Mouse (Mus musculus) inflammation-experienced regulatory T-cells, adult 6 months (primary cell): ENCODE results near the gene Lrrtm4. TPM values are rescaled to one million over a fixed set of nuclear protein-coding genes. Genes with fewer than 3 reads are reported as not detected.

ENCODE experiments used
- ATAC-seq: one replicate; pipeline ENCODE4 v1.8.0; 2017
- polyA plus RNA-seq, 3 experiments: library from polyadenylated mRNA; unstranded; fragments of 100-300 nt; shearing (Covaris generic); gene quantifications; one replicate each; pipeline ENCODE4 v1.2.1; 2017

Gene Lrrtm4
- not detected for polyA plus RNA-seq

DNA sequence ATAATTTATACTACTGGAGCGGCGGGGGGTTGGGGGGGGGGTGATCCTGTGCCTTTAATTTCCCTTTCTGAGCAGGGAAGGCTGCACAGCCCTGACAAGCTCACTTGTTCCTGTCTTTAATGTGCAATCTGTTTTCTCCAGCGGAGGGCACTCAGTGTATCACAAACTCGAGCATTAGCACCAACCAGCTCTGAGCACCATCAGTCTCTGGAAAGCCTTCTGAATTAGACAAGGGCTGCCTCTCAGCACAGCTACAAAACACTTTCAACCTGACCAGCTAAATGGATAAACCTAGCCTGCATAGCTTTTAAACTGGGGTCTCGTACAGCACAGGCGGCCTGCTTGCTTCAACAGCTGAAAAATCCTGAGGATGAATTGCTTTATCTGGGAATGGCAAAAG, at the start of gene Lrrtm4:
Gene Lrrtm4, plus strand, starts transcription at position 113 of the 400 bp plus-strand sequence.
- ATAC-seq = no peak

DNA sequence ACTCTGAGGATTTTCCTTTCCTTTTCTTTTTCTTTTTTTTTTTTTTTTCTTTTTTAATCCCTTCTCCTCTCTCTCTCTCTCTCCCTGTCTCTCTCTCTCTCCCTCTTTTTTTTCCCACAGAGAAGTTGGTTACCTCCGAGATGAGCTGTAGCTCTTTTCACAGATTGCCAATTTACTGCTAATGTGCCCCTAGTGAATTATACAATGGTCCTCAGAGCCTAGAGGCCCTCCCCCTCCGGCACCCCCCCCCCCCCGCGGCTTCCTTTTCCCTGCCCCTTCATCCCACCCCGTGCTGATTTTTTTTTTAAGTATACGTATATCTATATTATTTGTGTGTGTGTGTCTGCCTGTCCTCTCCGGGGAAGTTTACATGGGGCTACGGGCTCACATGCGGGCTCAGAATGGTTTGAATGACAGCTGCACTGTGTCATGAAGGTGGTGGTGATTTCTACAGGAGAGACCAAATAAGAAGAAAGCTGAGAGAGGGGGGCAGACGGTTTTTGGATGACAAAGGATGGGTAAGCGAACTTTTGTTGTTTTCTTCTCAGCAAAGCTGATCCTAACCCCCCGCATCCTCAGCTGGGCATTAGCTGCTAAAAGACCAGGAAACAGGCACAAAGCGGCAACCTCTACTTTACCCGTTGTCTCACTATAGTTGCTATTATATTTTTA, 648 bp downstream of the Lrrtm4 start:
- ATAC-seq = no peak

DNA sequence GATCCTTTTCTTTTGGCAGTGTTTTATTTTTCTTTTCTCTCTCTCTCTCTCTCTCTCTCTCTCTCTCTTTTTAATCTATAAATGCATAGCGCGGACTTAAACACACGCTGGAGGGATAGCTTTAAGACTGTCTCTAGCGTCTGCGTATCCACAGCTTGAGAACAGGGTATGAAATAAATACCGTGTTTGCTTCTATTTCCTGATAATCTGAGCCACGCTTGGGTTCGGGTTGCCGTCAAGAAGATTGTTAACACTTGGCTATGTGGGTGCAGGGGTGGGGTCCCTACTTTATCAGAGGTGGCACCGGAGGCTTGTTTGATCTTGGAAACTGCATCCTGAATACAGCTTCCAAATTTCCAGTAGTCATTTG, 1.2 kb downstream of the Lrrtm4 start:
- no peak for ATAC-seq

DNA sequence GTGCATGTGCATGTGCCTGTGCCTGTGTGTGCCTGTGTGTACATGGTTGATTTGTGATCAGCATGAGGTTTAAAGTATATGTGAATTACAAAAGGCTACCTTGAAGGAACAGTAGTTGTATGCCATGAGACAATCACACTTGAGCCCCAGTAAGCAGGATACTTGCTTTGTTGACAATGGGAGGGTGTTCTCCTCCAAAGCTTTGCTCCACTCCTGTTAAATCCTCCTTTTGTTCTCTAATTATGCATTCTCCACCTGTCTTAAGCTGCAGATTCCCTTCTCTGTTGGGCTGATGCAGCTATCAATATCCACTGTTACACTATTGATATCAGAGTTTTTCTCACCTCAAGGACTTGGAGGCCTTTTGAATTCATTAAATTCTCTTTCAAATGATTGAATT, 38.2 kb downstream of the Lrrtm4 start:
- no peak for ATAC-seq

DNA sequence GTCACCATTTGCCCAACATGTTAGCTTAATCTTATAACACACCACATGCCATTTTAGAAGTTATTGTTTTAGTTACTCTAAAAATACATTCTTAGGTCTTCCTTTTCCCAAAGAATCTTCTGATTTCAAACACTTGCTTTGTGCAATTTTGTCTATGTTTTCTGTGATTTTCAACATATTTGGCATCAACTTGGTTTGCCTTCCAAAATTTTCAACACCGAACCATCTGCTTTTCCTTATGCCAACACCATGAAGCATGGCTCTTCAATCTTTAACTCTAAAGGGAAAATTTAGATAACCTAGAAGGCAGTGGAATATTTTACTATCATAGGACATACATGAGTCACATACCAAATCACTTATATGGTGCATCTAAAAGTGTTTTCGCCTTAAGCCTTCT, 59.3 kb downstream of the Lrrtm4 start:
- no peak for ATAC-seq

DNA sequence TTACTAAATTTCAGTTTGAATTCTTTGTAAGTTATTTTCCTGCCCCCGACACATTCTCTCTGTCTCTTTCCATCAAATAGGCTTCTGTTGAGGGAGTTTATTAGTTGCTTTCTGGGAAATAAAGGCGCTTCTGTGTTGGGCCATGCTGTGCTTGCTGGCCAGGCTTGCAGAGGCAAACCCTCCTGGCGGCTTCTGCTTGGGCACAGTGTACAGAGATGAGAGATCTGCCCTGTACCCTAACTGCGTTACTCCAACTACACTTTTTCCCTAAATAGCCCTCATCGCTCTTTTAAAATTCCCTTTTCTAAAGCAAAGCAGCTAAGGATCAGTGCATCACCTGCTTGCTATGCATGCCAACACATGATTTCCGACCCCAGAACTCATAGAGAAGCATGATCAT, 60.6 kb downstream of the Lrrtm4 start:
- ATAC-seq = no peak

DNA sequence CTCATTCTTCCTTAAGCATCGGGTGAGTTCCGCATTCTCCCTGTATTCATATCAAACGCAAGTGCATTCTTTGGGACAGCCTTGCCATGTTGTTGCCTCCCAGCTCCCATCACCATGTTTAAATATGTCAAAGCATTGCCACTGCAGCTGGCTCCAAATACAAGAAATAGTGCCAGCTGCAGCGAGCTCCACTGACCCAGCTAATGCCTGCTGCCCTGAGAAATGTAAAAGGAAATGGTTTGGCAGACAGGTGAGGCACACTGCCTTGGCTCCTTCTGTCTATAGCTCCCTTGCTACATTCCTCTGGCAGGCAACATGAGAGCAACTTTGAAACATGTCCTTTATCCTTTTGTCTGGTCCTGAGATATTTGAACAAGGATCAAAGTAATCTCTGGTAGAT, 76.2 kb downstream of the Lrrtm4 start:
- no peak for ATAC-seq

DNA sequence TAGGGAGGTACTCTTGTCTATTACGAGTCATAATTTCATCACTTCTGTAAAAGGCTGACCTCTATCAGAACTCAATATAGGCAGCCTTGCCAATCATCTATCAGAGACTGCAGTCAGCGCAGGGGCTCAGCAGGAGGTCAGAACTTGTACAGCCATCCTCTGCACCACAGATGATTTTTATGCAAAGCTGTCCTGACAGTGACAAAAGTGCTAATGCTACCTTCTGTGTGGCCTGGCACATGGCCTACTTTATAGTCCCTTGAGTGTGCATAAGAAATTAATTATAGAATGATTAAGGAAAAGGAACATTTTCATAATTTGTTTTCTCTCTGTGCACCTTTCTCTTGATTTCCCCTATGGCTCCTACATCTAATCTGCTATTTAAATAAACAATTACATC, 86.7 kb downstream of the Lrrtm4 start:
- ATAC-seq = no peak

DNA sequence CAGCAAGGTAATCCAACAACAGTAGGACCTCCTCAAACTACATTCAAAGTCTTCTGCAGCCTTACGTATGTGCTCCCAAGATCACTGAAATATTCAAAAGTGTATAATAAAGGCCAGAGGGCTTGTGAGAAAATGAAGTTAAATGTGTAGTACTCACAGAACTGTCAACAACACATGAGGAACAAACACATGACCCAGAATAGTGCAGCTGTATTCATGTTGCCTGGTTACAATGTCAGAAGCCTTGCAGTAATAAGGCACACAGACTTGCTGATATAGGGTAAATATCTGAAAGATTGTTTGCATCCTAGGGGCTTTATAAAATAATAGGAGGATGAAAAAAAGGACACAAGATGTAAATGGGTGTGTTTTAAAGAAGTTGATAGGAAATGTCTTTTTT, 87.2 kb downstream of the Lrrtm4 start:
- ATAC-seq = no peak

DNA sequence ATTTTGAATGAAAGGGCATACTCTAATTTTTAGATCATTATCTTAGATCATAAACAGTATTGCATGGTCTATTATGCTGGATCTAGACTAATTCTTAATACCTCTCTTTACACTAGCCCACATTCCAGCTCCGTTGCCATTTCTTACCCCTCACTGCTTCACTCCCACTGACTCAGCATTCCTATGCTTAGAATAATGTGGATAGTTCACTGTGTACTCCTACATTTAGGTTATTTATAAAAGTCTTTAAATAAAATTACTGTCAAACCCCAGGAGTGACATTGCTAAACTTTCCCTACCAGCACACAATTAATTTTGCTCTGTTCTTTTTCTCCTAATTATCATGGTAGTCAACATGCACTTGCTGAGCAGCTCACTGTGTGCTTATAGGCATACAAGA, 107.7 kb downstream of the Lrrtm4 start:
- ATAC-seq = no peak

DNA sequence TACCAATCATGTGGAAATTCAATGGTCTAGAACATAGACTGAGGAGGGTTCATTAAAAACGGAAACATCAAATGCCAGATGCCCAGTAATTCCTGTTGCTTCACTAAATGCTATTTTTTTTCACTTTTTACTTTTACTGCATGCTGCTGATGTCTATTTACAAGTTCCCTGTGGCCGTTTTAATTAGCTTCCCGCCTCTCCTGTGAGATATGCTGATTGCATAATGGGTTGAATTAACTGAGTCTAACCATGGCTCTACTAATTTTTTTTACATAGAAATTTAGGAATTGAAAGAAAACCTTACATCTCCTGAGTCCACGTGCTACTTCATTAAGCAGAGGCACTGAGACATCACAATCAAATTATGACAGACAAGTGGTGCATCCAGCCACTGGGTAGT, 143.9 kb downstream of the Lrrtm4 start:
- no peak for ATAC-seq

DNA sequence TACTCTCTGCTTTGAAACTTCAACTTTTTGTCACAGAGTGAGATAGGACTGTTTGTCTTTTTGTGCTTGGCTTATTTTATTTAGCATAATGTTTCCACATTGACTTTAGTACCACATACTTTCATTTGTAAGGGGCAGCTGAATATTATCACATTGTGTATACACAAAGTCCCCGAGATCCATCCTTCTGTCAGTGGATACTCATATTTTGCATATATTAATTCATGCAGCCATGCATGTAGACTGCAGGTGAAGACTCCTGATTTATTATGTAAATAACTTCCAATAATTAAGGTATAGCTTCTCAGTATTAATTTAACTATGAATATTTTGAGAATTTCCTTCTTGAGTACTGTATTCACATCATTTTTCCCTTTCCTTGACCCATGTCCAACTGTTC, 163.2 kb downstream of the Lrrtm4 start:
- ATAC-seq = no peak

DNA sequence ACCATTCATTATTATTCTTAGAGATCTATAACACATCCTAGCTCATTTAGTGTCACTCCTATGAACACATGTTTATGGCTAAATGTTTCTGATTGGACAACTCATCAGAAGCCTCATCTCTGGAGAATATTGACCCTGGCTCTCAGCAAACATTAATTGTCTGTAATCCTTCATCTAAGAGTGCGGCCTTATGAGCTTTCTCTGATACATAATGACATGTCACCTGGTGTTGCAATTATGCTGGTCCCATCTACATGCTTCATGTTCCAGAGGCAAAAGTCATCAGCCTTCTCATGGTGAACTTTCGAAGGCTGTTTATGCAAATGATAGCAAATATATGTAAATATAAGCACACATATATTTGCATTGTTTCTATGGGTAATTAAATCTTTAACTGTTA, 163.7 kb downstream of the Lrrtm4 start:
- no peak for ATAC-seq

DNA sequence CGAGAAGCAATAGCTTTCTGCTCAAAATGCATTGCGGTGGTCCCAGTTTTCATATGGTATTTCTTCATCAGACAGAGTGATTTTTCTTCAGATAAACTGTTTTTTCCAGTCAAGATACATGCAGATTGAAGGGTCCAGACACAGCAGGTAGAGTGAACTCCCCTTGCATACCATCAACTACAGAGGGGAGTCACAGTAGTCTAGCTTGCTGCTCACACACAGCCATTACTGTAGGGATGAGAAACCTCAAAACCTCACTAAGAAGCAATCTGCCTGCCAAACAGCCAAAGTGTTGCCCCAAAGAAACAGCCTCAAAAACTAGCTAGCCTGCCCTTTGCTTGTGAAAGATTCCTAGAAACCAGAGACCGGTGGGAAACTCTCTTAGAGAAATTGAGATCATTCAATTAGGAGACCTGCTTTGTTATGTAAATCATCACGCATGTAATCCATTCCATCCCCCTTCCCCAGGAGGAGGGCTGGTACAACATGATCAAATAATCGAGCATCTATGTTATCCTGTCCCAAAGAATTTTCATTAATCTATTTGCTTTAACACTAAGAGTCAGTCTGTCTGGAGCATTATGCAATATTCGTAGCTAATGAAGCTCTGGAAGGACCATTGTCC, 166.9 kb downstream of the Lrrtm4 start:
- ATAC-seq = no peak

DNA sequence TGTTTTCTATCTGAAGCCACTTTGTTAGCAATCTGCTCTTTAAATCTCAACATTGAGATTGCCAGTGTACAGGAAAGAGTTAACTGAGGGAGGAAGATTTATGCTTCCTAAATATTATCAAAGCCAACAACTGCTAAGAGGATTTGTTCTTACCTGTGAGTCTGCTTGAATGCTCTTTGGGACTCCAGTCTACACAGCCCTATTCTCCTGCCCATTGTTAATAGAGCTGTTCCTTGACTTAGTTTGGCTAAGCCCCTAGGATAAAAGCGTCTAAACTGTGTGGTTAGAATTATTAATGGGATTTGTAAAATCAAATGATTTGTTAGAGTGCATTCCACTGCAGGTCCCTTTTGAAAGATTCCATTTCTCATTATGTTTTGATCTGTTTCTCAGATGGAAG, 168.1 kb downstream of the Lrrtm4 start:
- ATAC-seq = no peak

DNA sequence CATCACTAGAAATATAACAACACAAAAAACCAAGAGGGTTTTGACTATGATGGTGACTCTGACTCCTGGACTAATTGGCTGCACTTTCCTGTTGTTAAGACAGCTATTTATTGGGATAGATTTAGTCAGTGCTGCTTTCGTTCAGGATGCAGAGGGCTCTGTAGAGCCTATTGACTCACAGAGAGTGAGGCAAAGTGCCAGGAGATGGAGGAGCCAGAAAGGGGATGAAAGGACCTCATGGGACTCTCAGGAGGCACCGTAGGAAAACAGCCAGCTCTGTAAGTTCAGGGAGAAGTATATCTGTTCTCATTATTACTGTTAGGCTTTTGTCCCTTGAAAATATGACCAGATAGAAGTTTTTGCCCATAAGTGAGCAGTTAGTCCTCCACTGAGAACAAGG, 190.8 kb downstream of the Lrrtm4 start:
- ATAC-seq = no peak

DNA sequence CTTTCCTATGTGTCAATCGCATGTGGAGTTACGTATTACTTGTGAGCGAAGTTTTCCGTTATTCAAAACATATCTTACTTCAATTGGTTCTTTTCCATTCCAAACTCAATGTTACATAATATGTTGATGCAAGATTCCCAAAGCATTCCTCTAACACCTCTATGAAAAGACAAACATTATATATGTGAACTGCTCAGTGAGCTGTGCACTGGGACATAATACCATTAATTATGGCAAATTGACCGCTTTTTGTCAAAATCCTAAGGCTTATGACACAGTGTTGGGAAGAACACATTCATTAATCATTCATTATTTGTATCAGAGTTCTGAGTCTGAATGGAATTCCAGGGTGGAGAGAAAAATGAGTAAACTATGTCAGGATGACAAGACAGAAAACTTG, 191.6 kb downstream of the Lrrtm4 start:
- no peak for ATAC-seq

DNA sequence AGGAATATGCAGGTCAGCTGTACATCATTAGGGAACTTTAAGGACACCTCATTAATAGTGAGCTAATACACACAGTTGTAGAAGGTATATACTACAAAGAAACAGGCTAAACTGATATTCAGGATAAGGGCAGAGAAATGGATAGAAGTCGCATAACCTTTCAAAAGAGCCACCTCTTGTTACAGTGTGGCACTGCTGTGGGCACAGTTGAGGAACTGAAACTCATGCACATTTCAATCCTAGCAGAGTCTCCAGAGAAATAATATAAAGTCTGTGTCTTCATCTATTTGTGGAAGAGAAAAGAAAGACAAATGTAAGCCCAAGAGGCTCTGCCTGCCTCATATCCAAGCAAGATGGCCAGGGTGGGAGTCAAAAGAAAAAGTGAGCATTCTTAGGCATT, 242.9 kb downstream of the Lrrtm4 start:
- no peak for ATAC-seq

DNA sequence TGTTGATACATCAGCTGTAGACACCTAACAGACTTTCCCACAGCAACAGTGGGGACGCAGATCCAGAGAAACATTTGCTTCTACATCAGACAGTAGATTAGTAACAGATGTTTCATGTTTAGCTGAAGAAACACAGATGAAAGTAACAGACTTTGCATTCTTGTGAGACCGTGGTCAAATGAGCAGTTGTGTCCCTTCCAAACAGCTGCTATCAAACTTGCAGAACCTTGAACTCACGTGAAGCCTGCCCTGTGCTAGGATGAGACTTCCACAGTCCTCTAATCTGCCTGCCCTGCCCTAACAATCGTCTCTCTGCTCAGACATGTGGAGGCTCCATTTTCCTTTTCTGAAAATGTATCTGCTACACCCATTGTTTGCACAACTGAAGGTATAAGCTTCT, 245.3 kb downstream of the Lrrtm4 start:
- no peak for ATAC-seq

DNA sequence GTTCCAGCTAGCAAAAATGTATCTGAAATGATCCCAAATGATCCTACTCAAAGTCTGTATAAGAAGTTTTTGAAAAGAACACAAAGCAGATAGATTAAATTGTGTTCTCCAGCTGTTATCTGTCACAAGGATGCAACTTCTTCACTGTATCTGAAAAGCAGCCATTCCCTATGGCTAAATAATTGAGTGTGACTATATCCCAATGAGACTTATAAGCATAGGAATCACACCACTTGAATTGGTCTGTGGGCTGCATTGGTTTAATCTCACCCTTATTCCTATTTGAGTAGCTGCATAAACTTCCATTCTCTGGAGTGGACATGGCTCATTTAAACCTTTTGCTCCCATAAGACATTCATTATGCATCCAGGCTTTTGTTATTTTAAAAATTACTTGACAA, 245.9 kb downstream of the Lrrtm4 start:
- ATAC-seq = no peak

DNA sequence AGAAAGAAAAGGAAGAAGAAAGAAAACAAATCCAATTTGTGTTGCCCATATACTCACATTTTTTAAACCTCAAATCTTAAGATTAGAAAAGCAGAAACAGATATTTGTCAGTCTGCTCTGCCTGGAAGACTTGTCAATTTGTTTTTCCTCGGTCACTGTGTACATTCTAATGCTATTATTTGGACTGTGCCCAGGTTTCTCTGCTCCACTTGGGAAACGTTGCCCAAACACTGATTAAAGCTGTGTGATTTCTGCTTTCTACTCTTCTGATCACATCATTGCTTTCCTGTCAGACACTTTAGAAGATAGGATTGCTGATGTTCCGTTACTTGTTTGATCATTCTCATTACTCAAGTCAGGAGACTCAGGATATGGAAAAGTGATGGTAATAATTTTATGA, 247.1 kb downstream of the Lrrtm4 start:
- no peak for ATAC-seq

DNA sequence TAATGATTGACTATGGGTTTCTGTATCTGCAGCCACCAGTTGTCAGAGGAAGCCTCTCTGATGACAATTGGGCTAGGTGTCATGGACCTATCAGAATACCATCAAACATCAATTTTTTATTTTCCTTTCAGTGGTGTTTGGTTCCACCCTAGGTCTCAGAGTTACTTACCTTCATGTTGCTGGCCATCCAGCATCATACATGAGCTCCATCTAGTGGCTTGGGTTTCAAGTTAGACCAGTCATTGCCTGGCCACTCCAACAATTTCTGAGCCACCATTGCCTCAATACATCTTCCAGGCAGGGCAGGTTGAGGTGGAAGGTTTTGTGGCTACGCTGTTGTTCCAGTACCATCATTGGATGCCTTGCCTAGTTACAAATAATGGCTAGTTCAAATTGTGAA, 268.3 kb downstream of the Lrrtm4 start:
- ATAC-seq = no peak

DNA sequence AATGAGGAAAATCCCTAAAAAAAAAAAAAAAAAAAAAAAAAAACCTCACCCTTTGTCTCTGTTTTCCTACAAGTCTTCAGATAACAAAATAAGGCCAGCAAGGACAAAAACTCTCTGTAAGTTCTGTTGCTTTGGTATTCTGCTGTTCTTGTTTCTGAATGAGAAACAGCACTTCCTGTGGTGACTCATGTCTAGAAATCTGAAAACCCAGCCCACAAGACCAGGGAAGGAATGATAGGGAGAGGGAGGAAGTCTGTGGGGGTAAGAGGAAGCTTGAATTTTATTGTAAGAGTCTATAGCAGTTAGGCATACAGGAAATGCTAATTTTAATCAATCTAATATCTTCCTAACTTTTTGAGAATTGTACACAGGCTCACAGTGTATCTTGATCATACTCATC, 283.2 kb downstream of the Lrrtm4 start:
- ATAC-seq = no peak

DNA sequence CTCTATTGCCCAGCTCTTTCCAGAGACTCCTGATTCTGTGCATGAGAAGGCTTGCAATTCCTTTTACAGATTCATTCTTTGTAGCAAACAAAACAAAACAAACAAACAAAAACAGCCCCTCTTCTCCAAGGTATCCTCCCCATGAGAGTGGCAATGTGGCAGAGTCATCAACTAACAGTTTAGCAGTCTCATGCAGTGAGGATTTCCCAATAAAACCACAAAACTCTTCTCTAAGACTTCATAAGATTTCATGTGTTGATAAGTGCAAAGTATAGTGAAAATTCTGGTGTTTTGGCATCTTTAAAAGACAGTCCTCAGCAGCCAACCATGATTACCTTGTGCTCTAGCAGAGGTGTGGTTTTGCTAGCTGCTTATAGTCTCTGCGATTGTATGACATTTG, 284.9 kb downstream of the Lrrtm4 start:
- ATAC-seq = no peak

DNA sequence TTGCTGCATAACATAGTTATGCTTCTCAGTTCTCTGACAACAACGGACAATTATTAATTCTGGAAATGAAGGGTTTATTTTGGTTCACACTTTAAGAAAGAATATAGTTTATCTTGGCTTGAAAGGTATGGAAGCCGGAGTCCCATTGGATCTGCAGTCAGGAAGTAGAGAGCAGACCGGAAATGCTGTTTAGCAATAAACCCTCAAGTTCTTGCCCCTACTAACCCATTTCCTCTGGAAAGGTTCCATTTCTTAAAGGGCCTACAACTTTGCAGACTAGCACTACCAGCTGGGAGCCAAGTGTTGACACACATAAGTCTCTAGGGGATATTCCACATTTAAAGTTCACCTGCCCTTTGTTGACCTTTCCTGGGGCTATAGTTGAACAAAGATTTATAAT, 309.7 kb downstream of the Lrrtm4 start:
- ATAC-seq = no peak
